Mouse (Mus musculus) cerebral cortex, adult 2 months (tissue): ENCODE results near the gene Foxr2.

Experiments
- WGBS: fragments of 180-500 bp; shearing (Covaris S2); methylation state at CpG from one replicate; pipeline ENCODE4 v1.1.7; 2018; 5-methylcytosine and 5-hydroxymethylcytosine counted together

Gene Foxr2

DNA sequence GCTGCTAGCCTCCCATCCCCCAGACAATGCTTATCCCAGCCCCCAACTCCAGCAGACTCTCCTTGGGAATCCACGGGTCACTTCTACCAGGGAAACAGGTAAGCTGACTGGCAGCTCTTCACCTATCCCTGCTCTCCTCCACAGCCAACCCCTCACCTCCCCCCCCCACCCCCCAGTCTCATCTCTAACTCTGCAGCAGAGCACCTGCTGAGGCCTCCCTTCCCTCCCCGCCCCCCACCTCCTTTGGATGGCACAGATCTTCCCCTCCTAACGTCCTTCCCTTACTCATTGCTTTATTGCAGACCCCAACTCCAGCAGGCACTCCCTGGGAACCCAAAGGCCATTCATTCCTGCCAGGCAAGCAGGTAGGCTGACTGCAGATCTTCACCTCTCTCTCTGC lies at the start of gene Foxr2:
Gene Foxr2, plus strand, starts transcription at position 301 of the 400 bp plus-strand sequence.
- 23% methylated on average over 3 of the region's 3 CpGs for WGBS

DNA sequence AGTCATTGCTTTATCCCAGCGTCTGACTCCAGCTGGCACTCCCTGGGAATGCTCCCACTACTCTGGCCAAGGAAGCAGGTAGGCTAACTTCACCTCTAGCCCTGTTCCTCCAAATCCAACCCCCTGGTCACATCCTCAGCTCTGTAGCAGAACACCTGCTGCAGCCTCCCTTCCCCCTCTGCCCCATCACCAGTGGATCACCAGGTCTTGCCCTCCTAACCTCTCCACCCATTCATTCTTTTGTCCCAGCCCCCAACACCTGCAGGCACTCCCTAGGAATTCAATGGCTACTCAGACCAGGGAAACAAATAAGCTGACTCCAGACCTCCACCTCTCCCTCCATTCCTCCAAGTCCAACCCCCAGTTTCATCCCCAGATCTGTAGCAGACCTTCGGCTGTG lies 427 bp downstream of the Foxr2 start:
- WGBS = 45% methylated on average over 2 of the region's 2 CpGs

DNA sequence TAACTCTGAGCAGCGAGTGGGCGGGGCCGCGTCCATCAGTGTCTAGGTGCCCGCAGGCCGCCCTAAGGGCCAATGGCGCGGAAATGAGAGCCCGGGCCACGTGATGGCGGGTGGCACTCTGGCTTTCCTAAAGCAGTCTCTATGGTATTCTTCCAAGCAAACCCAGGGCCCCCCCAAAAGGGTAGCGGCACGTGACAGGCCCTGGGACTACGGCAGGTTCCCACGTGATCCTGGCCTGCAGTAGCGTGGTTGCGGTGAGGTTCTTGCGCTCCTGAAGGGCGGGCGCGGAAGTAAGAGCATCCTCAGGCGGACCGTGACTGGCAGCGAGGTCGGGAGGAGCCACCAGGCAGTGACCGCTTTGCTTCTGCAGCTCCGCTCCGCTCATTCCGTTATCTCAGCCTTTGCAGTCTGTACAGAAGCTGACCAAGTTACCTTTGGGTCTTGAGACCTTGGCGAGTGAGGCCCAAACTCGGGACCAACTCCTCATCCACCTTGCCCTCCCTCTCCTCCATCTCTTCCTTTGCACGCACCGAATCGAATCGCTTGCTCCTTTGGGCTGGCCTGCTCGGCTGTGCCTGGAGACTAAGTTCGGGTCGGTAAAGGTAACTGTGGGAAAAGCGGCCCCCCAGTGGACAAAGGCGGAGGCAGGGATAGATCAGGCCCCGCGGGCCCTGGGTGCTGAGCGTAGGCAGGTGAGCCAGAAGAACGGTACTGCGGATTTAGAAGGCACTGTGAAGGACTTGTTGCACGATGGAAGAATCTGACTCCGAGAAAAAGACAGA lies 21.3 kb downstream of the Foxr2 start, which contains the start of gene Rragb:
Gene Rragb, plus strand, starts transcription at position 248 of the 782 bp plus-strand sequence.
- WGBS = 5% methylated on average over 44 of the region's 47 CpGs

DNA sequence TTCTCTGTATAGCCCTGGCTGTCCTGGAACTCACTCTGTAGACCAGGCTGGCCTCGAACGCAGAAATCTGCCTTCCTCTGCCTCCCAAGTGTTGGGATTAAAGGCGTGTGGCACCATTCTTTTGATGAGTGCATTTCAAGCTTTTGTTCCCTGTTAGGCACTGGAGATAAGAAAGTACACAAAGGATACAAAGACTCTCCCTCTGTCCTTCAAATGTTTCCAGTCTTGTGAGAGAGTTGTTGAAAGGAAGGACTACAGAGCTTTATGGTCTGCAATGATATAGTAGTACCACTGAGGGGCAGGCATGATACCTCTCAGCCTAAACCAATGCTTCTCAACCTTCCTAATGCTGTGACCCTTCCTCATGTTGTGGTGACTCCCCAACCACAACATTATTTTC lies 24.1 kb downstream of the Foxr2 start:
- WGBS = 76% methylated on average over 3 of the region's 3 CpGs

DNA sequence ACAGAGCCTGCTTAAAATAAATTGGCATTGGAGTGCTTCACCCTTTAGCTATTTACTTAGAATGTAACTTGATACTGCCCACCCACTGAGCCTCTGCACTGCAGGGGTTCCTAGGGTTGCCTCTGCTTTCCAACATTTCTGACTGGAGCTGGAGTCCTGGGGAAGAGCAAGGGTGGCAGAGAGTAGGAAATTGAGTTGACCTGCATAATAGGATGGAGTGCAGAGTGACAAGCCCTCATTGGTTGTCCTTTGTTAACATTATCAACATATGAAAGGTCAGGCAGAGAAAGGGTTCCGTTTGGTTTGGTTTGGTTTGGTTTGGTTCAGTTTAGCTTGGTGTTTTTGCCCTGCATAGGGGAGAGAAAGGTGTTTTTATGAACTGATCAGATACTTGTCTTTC lies 33.2 kb downstream of the Foxr2 start:
- 48% methylated on average over 1 of the region's 1 CpGs for WGBS

DNA sequence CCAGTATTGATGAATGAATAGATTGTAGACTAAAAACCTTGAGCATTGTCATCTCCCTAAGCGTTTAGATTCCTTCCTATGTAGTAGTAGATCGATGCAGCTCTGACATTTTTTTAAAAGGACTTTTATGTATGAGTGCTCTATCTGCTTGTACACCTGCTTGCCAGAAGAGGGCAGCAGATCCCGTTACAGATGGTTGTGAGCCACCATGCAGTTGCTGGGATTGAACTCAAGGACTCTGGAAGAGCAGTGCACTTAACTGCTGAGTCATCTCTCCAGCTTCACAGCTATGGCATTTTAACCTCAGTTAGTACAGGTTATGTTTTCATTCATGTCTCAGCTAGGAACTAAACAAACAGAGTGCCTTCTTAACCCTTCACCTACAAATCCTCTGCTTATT lies 36.7 kb downstream of the Foxr2 start:
- 35% methylated on average over 3 of the region's 3 CpGs for WGBS

DNA sequence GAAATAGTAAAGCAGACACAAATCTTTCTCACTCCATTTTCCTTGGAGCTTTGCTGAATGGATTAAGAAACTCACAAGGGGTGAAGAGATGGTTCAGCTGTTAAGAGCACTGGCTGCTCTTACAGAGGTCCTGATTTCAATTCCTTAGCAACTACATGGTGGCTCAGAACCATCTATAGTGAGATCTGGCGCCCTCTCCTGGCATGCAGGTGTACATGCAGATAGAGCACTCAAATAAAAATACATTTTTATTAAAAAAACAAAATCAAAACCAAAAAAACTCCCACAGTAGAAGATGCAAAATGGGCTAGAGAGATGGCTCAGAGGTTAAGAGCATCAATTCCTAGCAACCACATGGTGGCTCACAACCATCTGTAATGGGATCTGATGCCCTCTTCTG lies 56.2 kb downstream of the Foxr2 start:
- WGBS = 5% methylated on average over 1 of the region's 1 CpGs

DNA sequence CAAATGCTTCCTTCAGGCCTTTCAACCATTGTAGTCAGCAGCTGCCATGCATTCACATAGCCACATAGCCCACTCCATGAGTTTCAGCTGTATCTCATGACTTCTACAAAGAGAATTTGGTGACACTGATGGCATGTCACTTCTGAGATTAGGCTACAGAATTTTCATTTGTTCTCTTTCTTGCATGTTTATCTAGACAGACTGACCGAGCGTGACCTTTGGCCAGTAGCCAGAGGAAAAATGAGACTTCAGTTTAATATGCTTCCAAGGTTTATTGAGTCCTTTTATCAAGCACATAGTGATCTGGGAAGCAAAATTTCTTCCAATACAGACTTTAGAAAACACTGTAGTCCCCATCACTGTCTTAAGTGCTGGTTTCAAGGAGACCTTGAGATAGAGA lies 63.6 kb downstream of the Foxr2 start:
- WGBS = 75% methylated on average over 2 of the region's 2 CpGs
